ENCODE assay signal across 25 mouse cellular contexts in the genomic region with DNA sequence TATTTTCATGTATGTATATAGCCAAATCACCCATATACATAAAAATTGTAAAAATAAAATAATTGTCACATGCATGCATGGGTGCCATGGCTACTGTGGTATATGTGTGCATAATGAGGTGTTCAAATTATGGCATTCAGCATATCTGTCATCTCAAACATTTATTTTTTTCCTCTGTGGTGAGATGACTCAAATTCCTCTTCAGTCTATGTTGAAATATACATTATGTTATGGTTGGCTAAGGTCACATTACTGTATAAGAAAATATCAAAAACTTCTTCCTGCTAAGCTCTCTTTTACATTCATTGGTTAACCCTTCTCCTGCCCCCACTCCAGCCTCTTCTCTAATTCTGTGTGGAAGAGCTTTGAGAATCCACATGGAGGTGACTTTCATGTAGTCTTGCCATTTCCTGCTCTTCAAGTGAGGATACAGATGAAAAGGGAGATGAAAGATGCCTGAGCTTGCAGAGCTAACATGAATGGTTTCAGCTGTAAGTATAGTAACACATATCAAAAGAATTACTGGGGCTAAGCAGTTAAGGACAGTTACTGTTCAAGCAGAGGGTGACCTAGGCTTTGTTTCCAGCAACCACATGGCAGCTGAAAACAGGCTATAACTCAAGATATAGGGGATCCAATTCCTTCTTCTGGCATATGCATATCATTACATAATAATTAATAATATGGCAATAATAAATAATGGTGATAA.
DNase-seq lines count a peak whose midpoint lies in the region; ATAC-seq lines count a peak whose summit lies in the region.
"Had no signal": no experiment of that assay in that cellular context is flagged by ENCODE, and none has a peak within 500 bp of the region (broad histone marks: within the 10 kb centered on the region; RNA-seq: fewer than 3 reads in every experiment).

No protein-coding gene starts in this region.

- no peak overlapping the region for H3K4me2 ChIP-seq in forebrain, embryonic 13.5 days
- H3K4me2 ChIP-seq in forebrain, embryonic 12.5 days = no peak overlapping the region
- H3K4me2 ChIP-seq: embryonic facial prominence, embryonic 12.5 days; embryonic facial prominence, embryonic 15.5 days; heart, embryonic 11.5 days; hindbrain, embryonic 12.5 days; hindbrain, embryonic 15.5 days; intestine, embryonic 15.5 days had no signal

- no peaks in the 10 kb centered on the region for H3K4me1 ChIP-seq in forebrain, embryonic 13.5 days
- no peaks in the 10 kb centered on the region for H3K4me1 ChIP-seq in forebrain, embryonic 12.5 days
- H3K4me1 ChIP-seq: embryonic facial prominence, embryonic 12.5 days; embryonic facial prominence, embryonic 15.5 days; hindbrain, embryonic 12.5 days; hindbrain, embryonic 15.5 days; intestine, embryonic 15.5 days had no signal

- no peaks in the 10 kb centered on the region for H3K9me3 ChIP-seq in forebrain, embryonic 13.5 days (replicated peaks)
- no peaks in the 10 kb centered on the region for H3K9me3 ChIP-seq in forebrain, embryonic 12.5 days
- H3K9me3 ChIP-seq: embryonic facial prominence, embryonic 12.5 days; embryonic facial prominence, embryonic 15.5 days; hindbrain, embryonic 12.5 days; hindbrain, embryonic 15.5 days; intestine, embryonic 15.5 days had no signal

- no peaks in the 10 kb centered on the region for H3K27me3 ChIP-seq in forebrain, embryonic 13.5 days
- H3K27me3 ChIP-seq in forebrain, embryonic 12.5 days = no peaks in the 10 kb centered on the region
- H3K27me3 ChIP-seq: embryonic facial prominence, embryonic 12.5 days; embryonic facial prominence, embryonic 15.5 days; hindbrain, embryonic 12.5 days; hindbrain, embryonic 15.5 days; intestine, embryonic 15.5 days; Patski had no signal

- DNase-seq in 3T3-L1 (ENCODE audit: low read depth, low spot score) = peak; percentile 39
- peak; percentile 17 for DNase-seq in NIH3T3 (ENCODE audit: low read depth)
- no peak for DNase-seq in right cerebral cortex, adult 18-20 months
- DNase-seq in spleen, adult 12 weeks (ENCODE audit: low spot score) = no peak
- DNase-seq: adrenal gland, postnatal 10 days; adrenal gland, postnatal 36 days; cerebellum, adult 11 months; cerebellum, adult 2 months; cerebellum, adult 9-11 months; cerebellum, postnatal 25 days; forebrain, postnatal 0 days; gastrocnemius, adult 2 months; gastrocnemius, postnatal 14 days; heart, adult 11 months had no signal

- H3K4me3 ChIP-seq in forebrain, embryonic 13.5 days = no peak overlapping the region
- H3K4me3 ChIP-seq in forebrain, embryonic 12.5 days (replicated peaks) = no peak overlapping the region
- H3K4me3 ChIP-seq: embryonic facial prominence, embryonic 12.5 days; embryonic facial prominence, embryonic 15.5 days; erythroblast, embryonic 14.5 days; gastrocnemius, adult 2 months; hindbrain, embryonic 12.5 days; hindbrain, embryonic 15.5 days; intestine, embryonic 15.5 days had no signal

- 0 out of 2 replicates have a peak, but pooled peaks have one; percentile 8 for ATAC-seq in forebrain, embryonic 13.5 days
- no peak for ATAC-seq in forebrain, embryonic 12.5 days (ENCODE audit: low FRiP score)
- ATAC-seq: forebrain, embryonic 14.5 days; forebrain, postnatal 0 days; intestine, embryonic 15.5 days; Patski had no signal

- no peaks in the 10 kb centered on the region for H3K36me3 ChIP-seq in forebrain, embryonic 13.5 days (ENCODE audit: poor library complexity, severe bottlenecking)
- H3K36me3 ChIP-seq in forebrain, embryonic 12.5 days (replicated peaks) = no peaks in the 10 kb centered on the region
- H3K36me3 ChIP-seq: embryonic facial prominence, embryonic 12.5 days; embryonic facial prominence, embryonic 15.5 days; hindbrain, embryonic 12.5 days; hindbrain, embryonic 15.5 days; intestine, embryonic 15.5 days had no signal

- no peak overlapping the region for H3K27ac ChIP-seq in forebrain, embryonic 13.5 days
- H3K27ac ChIP-seq in forebrain, embryonic 12.5 days = no peak overlapping the region
- H3K27ac ChIP-seq: embryonic facial prominence, embryonic 12.5 days; embryonic facial prominence, embryonic 15.5 days; gastrocnemius, adult 2 months; hindbrain, embryonic 12.5 days; hindbrain, embryonic 15.5 days; intestine, embryonic 15.5 days had no signal

- no peak overlapping the region for H3K9ac ChIP-seq in forebrain, embryonic 13.5 days
- H3K9ac ChIP-seq in forebrain, embryonic 12.5 days = no peak overlapping the region
- H3K9ac ChIP-seq: embryonic facial prominence, embryonic 12.5 days; embryonic facial prominence, embryonic 15.5 days; forebrain, postnatal 0 days; hindbrain, embryonic 12.5 days; hindbrain, embryonic 15.5 days; intestine, embryonic 15.5 days had no signal

Comparison
In these comparisons a context has a peak if more than half of its experiments do, and no peak if none do; other contexts are left out.
1. DNase-seq: peak in 3T3-L1 (single experiment) and NIH3T3 (single experiment); none in right cerebral cortex, adult 18-20 months (single experiment) and spleen, adult 12 weeks (single experiment).